Mouse (Mus musculus) liver, embryonic 13.5 days (tissue): ENCODE measurements at regions not wholly inside any gene's neighbourhood (a gene's known extent, or its start where the extent isn't known, plus 50 kb on each side); places are given as distances from the start of the nearest gene placed in this dataset.
"Not testable (repeated sequence)": the region's sequence is repeated elsewhere in the genome, so short reads cannot be mapped to it uniquely, and the experiment has no call there.

ENCODE experiments used
- ATAC-seq: fragments of 200-750 bp; cut with Nextera tagmentation; 2 replicates; pipeline ENCODE4 v1.8.0; 2017; ENCODE audit warnings: low read depth, mild to moderate bottlenecking, moderate number of reproducible peaks, moderate library complexity
- DNase-seq: peaks from one replicate; pipeline ENCODE4 v3.0.0; 2022
- H3K27ac ChIP-seq: fragments of 300-500 bp; sonication (generic); 2 replicates; pipeline ENCODE4 v1.5.1; 2015; ENCODE audit warnings: moderate library complexity, mild to moderate bottlenecking, inconsistent platforms
- H3K27me3 ChIP-seq: fragments of 300-500 bp; sonication (generic); 2 replicates; pipeline ENCODE4 v1.6.1; 2015; ENCODE audit warnings: mild to moderate bottlenecking, inconsistent platforms
- H3K36me3 ChIP-seq: fragments of 300-500 bp; sonication (generic); 2 replicates; pipeline ENCODE4 v1.6.1; 2015; ENCODE audit warnings: mild to moderate bottlenecking, inconsistent platforms
- H3K4me1 ChIP-seq: fragments of 300-500 bp; sonication (generic); replicated peaks from 2 replicates; pipeline ENCODE4 v1.6.1; 2015; ENCODE audit warnings: inconsistent platforms
- H3K4me2 ChIP-seq: fragments of 300-500 bp; sonication (generic); 2 replicates; pipeline ENCODE4 v1.6.1; 2015; ENCODE audit warnings: inconsistent platforms, mild to moderate bottlenecking, moderate library complexity
- H3K4me3 ChIP-seq: fragments of 300-500 bp; sonication (generic); replicated peaks from 2 replicates; pipeline ENCODE4 v1.5.1; 2015; ENCODE audit warnings: mild to moderate bottlenecking, inconsistent platforms
- H3K9ac ChIP-seq: fragments of 300-500 bp; sonication (generic); 2 replicates; pipeline ENCODE4 v1.6.1; 2015; ENCODE audit warnings: mild to moderate bottlenecking, inconsistent platforms
- H3K9me3 ChIP-seq: fragments of 300-500 bp; sonication (generic); replicated peaks from 2 replicates; pipeline ENCODE4 v1.6.1; 2016; ENCODE audit warnings: inconsistent platforms
- WGBS: fragments of 180-500 bp; shearing (Covaris S2); methylation state at CpG from one replicate; pipeline ENCODE4 v1.1.7; 2015; ENCODE audit not compliant: insufficient replicate concordance; 5-methylcytosine and 5-hydroxymethylcytosine counted together

GRCm38 (mm10) chr8:96429708-96430107 is 541.4 kb upstream of the Got2 start:
- Histone ChIP-seq H3K4me2 (no peak overlapping the region), H3K27ac (no peak overlapping the region), H3K9ac (no peak overlapping the region), H3K36me3 (no peaks in the 10 kb centered on the region), H3K4me1 (no peaks in the 10 kb centered on the region), H3K27me3 (no peaks in the 10 kb centered on the region), H3K9me3 (no peaks in the 10 kb centered on the region), H3K4me3 (no peak overlapping the region)
- 19% methylated on average over 1 of the region's 1 CpGs for WGBS
- no peak for ATAC-seq
- DNase-seq: no peak

- no peaks in the 10 kb centered on the region for H3K36me3 ChIP-seq
- 42% methylated on average over 1 of the region's 1 CpGs for WGBS
These were observed 538.6 kb upstream of the Got2 start for GRCm38 (mm10) chr8:96426900-96427299.

GRCm38 (mm10) chr8:96409601-96410000 is 521.3 kb upstream of the Got2 start:
- no peak overlapping the region for H3K27ac ChIP-seq
- 25% methylated on average over 1 of the region's 1 CpGs for WGBS
- H3K36me3 ChIP-seq: no peaks in the 10 kb centered on the region
- no peak overlapping the region for H3K4me3 ChIP-seq
- H3K9ac ChIP-seq: no peak overlapping the region
- no peak for DNase-seq
- no peaks in the 10 kb centered on the region for H3K9me3 ChIP-seq
- H3K4me2 ChIP-seq: no peak overlapping the region
- no peak for ATAC-seq
- H3K4me1 ChIP-seq: no peaks in the 10 kb centered on the region
- no peaks in the 10 kb centered on the region for H3K27me3 ChIP-seq

More at GRCm38 (mm10) chr8:96426900-96427299, 538.6 kb upstream of the Got2 start:
- Histone ChIP-seq H3K9ac (no peak overlapping the region), H3K27ac (no peak overlapping the region), H3K9me3 (no peaks in the 10 kb centered on the region), H3K27me3 (no peaks in the 10 kb centered on the region), H3K4me3 (no peak overlapping the region), H3K4me1 (no peaks in the 10 kb centered on the region), H3K4me2 (no peak overlapping the region)
- ATAC-seq: no peak
- no peak for DNase-seq

- ATAC-seq (no peak), DNase-seq (no peak)
- no peak overlapping the region for H3K27ac ChIP-seq
- H3K9me3 ChIP-seq: no peaks in the 10 kb centered on the region
- 71% methylated on average over 15 of the region's 15 CpGs for WGBS
- no peak overlapping the region for H3K4me3 ChIP-seq
- H3K36me3 ChIP-seq: no peaks in the 10 kb centered on the region
- no peaks in the 10 kb centered on the region for H3K4me1 ChIP-seq
- H3K9ac ChIP-seq: no peak overlapping the region
- no peaks in the 10 kb centered on the region for H3K27me3 ChIP-seq
- H3K4me2 ChIP-seq: no peak overlapping the region
These were observed 516.3 kb upstream of the Got2 start for GRCm38 (mm10) chr8:96404549-96405145.

GRCm38 (mm10) chr8:96403669-96404068 is 515.3 kb upstream of the Got2 start:
- Histone ChIP-seq H3K9me3 (no peaks in the 10 kb centered on the region), H3K36me3 (no peaks in the 10 kb centered on the region), H3K27me3 (no peaks in the 10 kb centered on the region), H3K4me1 (no peaks in the 10 kb centered on the region), H3K4me3 (no peak overlapping the region), H3K27ac (no peak overlapping the region), H3K9ac (no peak overlapping the region), H3K4me2 (no peak overlapping the region)
- DNase-seq: no peak
- 37% methylated on average over 3 of the region's 3 CpGs for WGBS
- no peak for ATAC-seq

- H3K36me3 ChIP-seq, ATAC-seq, H3K4me3 ChIP-seq, H3K4me2 ChIP-seq, H3K9ac ChIP-seq, H3K9me3 ChIP-seq, H3K27me3 ChIP-seq, H3K27ac ChIP-seq, H3K4me1 ChIP-seq, DNase-seq: not testable (repeated sequence)
- WGBS: 66% methylated on average over 4 of the region's 4 CpGs
These were observed 511.0 kb upstream of the Got2 start for GRCm38 (mm10) chr8:96399381-96399780.

GRCm38 (mm10) chr8:96393024-96393423 is 504.7 kb upstream of the Got2 start:
- Histone ChIP-seq H3K27me3 (no peaks in the 10 kb centered on the region), H3K4me3 (no peak overlapping the region), H3K27ac (no peak overlapping the region), H3K9me3 (no peaks in the 10 kb centered on the region), H3K36me3 (no peaks in the 10 kb centered on the region), H3K9ac (no peak overlapping the region), H3K4me2 (no peak overlapping the region), H3K4me1 (no peaks in the 10 kb centered on the region)
- DNase-seq: no peak
- no peak for ATAC-seq
- WGBS: 78% methylated on average over 4 of the region's 4 CpGs

GRCm38 (mm10) chr8:96389251-96389650 is 500.9 kb upstream of the Got2 start:
- no peak for DNase-seq
- Histone ChIP-seq H3K4me2 (no peak overlapping the region), H3K4me3 (no peak overlapping the region), H3K4me1 (no peaks in the 10 kb centered on the region), H3K9ac (no peak overlapping the region), H3K9me3 (no peaks in the 10 kb centered on the region), H3K27me3 (no peaks in the 10 kb centered on the region), H3K36me3 (no peaks in the 10 kb centered on the region), H3K27ac (no peak overlapping the region)
- no peak for ATAC-seq
- 50% methylated on average over 3 of the region's 3 CpGs for WGBS

GRCm38 (mm10) chr8:96370500-96370899 is 482.2 kb upstream of the Got2 start:
- Histone ChIP-seq H3K4me3 (no peak overlapping the region), H3K4me1 (no peaks in the 10 kb centered on the region), H3K9ac (no peak overlapping the region), H3K36me3 (no peaks in the 10 kb centered on the region), H3K9me3 (no peaks in the 10 kb centered on the region), H3K27ac (no peak overlapping the region), H3K4me2 (no peak overlapping the region), H3K27me3 (no peaks in the 10 kb centered on the region)
- no peak for DNase-seq
- WGBS: 80% methylated on average over 9 of the region's 9 CpGs
- no peak for ATAC-seq

GRCm38 (mm10) chr8:96362853-96363445 is 474.6 kb upstream of the Got2 start:
- no peaks in the 10 kb centered on the region for H3K36me3 ChIP-seq
- H3K9ac ChIP-seq: no peak overlapping the region
- no peak for DNase-seq
- no peaks in the 10 kb centered on the region for H3K27me3 ChIP-seq
- H3K27ac ChIP-seq: no peak overlapping the region
- H3K9me3 ChIP-seq: no peaks in the 10 kb centered on the region
- H3K4me2 ChIP-seq: no peak overlapping the region
- H3K4me1 ChIP-seq: no peaks in the 10 kb centered on the region
- ATAC-seq: peak; percentile 29; the same call in 1 of the 2 replicates
- H3K4me3 ChIP-seq: no peak overlapping the region
- WGBS: 51% methylated on average over 14 of the region's 14 CpGs

GRCm38 (mm10) chr8:96350531-96351069 is 462.3 kb upstream of the Got2 start:
- Histone ChIP-seq H3K4me3 (no peak overlapping the region), H3K4me1 (no peaks in the 10 kb centered on the region), H3K9ac (no peak overlapping the region), H3K9me3 (no peaks in the 10 kb centered on the region; the same call in 1 of the 2 replicates), H3K27ac (no peak overlapping the region), H3K4me2 (no peak overlapping the region), H3K27me3 (no peaks in the 10 kb centered on the region), H3K36me3 (no peaks in the 10 kb centered on the region)
- DNase-seq: no peak
- ATAC-seq: no peak
- 58% methylated on average over 6 of the region's 6 CpGs for WGBS

GRCm38 (mm10) chr8:96349503-96349902 is 461.2 kb upstream of the Got2 start:
- ATAC-seq (no peak), DNase-seq (no peak)
- no peaks in the 10 kb centered on the region for H3K36me3 ChIP-seq
- H3K27me3 ChIP-seq: no peaks in the 10 kb centered on the region
- no peak overlapping the region for H3K27ac ChIP-seq
- no peaks in the 10 kb centered on the region for H3K4me1 ChIP-seq
- H3K4me2 ChIP-seq: no peak overlapping the region
- H3K4me3 ChIP-seq: no peak overlapping the region
- 44% methylated on average over 6 of the region's 6 CpGs for WGBS
- no peak overlapping the region for H3K9ac ChIP-seq
- H3K9me3 ChIP-seq: no peaks in the 10 kb centered on the region; the same call in 1 of the 2 replicates
